Mouse (Mus musculus): ENCODE data around the gene Olfr794. TPM values are rescaled to one million over a fixed set of nuclear protein-coding genes. Genes with fewer than 3 reads are reported as not detected.

The Olfr794 gene
- polyA plus RNA-seq (2014; fragmentation: Nextera tagmentation; extraction: Ambion mirVana), result not detected in 2 replicates

DNA sequence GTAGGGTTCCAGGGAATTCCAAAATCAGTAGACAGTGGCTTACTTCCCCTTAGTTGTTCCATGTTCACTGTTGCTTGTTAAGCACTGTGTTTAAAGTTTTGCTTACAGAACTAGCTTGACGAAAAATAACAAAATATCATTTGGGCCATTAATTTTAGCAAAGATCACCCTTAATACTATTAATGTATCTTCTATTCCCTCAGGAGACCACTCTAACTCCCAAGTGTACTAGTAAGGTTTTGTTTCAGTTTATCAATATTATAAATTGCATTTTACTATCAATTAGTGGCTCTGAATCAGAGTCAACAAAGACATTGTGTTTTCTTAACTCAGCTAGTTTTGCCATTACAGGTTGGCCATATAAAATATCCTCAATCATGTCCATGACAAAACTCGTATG, at the start of gene Olfr794:
Gene Olfr794 (plus strand): TSS at position 301 of the 400 bp plus-strand sequence.
- no peak for ATAC-seq (ENCODE audit: low FRiP score)
- no peak within 1 kb of the TSS for H3K9ac ChIP-seq (ENCODE audit: low read depth, low read length)
- DNase-seq (ENCODE audit: low spot score), result no peak
- H3K27me3 ChIP-seq (ENCODE audit: control insufficient read depth, insufficient read depth, low read length), result no peaks in the 10 kb centered on the region
- H3K27ac ChIP-seq (ENCODE audit: low read depth, low read length), result no peak within 1 kb of the TSS
- H3K4me1 ChIP-seq (replicated peaks; ENCODE audit: control insufficient read depth, insufficient read depth, low read length), result no peaks in the 10 kb centered on the region
- H3K4me2 ChIP-seq (replicated peaks; ENCODE audit: low read depth, low read length), result no peak within 1 kb of the TSS
- 87% methylated on average over 2 of the region's 2 CpGs for WGBS
- no peaks in the 10 kb centered on the region for H3K36me3 ChIP-seq (ENCODE audit: control insufficient read depth, insufficient read depth, low read length)
- no peak within 1 kb of the TSS for H3K4me3 ChIP-seq (ENCODE audit: low read depth, low read length)
- no peaks in the 10 kb centered on the region for H3K9me3 ChIP-seq (ENCODE audit: control insufficient read depth, low read length)

DNA sequence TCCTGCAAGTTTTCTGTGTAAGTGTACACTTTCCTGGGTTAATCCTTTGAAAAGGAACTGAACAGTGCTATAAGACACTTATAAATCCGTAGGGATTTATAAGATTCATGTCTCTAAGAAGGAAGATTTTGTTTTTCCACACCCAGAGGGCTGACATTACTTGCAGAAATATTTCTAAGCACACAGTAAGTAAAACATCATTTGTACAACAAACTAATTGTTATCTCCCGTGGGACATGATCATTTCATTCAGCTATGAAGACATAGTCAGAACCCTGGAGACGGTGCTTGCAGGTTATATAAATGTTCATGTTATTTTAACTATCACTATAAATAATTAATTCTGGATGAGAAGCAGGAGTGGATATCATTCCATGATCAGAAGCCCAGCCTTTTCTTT, 46.0 kb upstream of the Olfr794 start, which contains the start of gene Olfr791:
Gene Olfr791 (plus strand): TSS at position 301 of the 400 bp plus-strand sequence.
- DNase-seq (ENCODE audit: low spot score), result no peak
- no peak within 1 kb of the TSS for H3K9ac ChIP-seq (ENCODE audit: low read depth, low read length)
- H3K27ac ChIP-seq (ENCODE audit: low read depth, low read length), result no peak within 1 kb of the TSS
- no peak for ATAC-seq (ENCODE audit: low FRiP score)
- H3K4me3 ChIP-seq (ENCODE audit: low read depth, low read length), result no peak within 1 kb of the TSS
- H3K4me1 ChIP-seq (replicated peaks; ENCODE audit: control insufficient read depth, insufficient read depth, low read length), result no peaks in the 10 kb centered on the region
- H3K9me3 ChIP-seq (ENCODE audit: control insufficient read depth, low read length), result no peaks in the 10 kb centered on the region
- no peaks in the 10 kb centered on the region for H3K27me3 ChIP-seq (ENCODE audit: control insufficient read depth, insufficient read depth, low read length)
- H3K36me3 ChIP-seq (ENCODE audit: control insufficient read depth, insufficient read depth, low read length), result no peaks in the 10 kb centered on the region
- WGBS, result 79% methylated on average over 3 of the region's 3 CpGs
- no peak within 1 kb of the TSS for H3K4me2 ChIP-seq (replicated peaks; ENCODE audit: low read depth, low read length)

DNA sequence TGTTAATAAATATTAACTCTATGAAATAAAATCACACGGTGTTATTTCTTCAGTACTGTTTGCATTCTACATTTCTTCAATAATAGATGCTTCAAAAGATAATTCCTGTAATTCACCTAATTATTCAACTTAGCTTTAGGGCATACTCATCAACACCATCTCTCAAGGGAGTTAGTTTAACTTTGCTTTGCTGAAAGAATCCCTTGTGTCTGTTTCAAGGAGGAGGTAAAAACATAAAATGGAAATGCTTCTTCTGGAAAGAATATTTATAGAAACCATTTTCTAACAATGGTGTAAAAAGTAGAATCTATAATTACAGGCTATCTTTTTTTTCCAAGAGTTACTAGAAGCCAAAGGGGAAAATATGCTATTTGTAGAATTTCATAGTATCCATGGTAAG, 28.6 kb upstream of the Olfr794 start, which contains the start of gene Olfr792:
Gene Olfr792 (plus strand): TSS at position 301 of the 400 bp plus-strand sequence.
- Histone ChIP-seq H3K27me3 (ENCODE audit: control insufficient read depth, insufficient read depth, low read length) (no peaks in the 10 kb centered on the region), H3K27ac (ENCODE audit: low read depth, low read length) (no peak within 1 kb of the TSS), H3K4me1 (replicated peaks; ENCODE audit: control insufficient read depth, insufficient read depth, low read length) (no peaks in the 10 kb centered on the region), H3K9ac (ENCODE audit: low read depth, low read length) (no peak within 1 kb of the TSS), H3K9me3 (ENCODE audit: control insufficient read depth, low read length) (no peaks in the 10 kb centered on the region), H3K36me3 (ENCODE audit: control insufficient read depth, insufficient read depth, low read length) (no peaks in the 10 kb centered on the region), H3K4me2 (replicated peaks; ENCODE audit: low read depth, low read length) (no peak within 1 kb of the TSS), H3K4me3 (ENCODE audit: low read depth, low read length) (no peak within 1 kb of the TSS)
- WGBS, result 85% methylated on average over 1 of the region's 1 CpGs
- no peak for ATAC-seq (ENCODE audit: low FRiP score)
- DNase-seq (ENCODE audit: low spot score), result no peak

DNA sequence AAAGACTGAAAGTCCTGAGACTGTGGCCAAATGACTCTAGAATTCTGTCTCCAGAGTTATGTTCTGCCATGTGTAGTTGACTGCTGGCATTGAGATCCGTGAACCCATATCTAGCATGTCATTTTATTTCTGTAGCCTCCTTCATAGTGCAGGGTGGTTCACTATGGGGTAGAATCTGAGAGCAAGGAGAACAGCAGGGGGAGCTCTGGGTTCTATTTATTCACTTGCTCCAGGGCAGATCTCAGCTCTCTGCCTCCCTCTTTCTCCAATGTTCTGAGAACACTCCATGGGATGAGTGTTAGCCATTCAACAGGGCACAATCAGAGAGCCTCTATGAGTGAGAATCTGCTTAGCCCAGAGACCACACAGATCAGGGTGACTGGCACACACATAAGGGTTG, 18.1 kb upstream of the Olfr794 start:
- ATAC-seq (ENCODE audit: low FRiP score) (peak; percentile 33; the same call in 1 of the 2 replicates), DNase-seq (ENCODE audit: low spot score) (peak; percentile 2)
- H3K9me3 ChIP-seq (ENCODE audit: control insufficient read depth, low read length), result no peaks in the 10 kb centered on the region

DNA sequence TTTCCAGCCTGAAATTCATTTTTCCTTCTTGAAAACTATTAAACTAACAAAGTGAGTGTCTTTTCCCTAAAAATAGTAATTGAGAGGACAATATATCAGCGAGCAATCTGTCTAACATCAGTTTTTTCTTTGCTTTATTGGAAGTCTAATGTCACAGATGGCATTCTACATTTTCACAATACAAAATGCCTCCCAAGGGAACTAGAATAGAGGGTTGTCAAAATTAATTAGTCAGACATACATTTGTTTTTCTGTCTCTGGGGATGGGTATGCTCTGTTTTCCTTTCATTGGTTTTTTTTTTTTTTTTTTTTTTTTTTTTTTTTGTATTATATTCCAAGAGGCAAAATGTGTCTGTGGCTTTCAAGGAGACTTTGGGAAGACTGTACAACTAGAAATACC, 9.6 kb downstream of the Olfr794 start:
- DNase-seq (ENCODE audit: low spot score), result peak; percentile 1

More for the DNA sequence above, 18.1 kb upstream of the Olfr794 start:
- H3K4me1 ChIP-seq (replicated peaks; ENCODE audit: control insufficient read depth, insufficient read depth, low read length), result no peaks in the 10 kb centered on the region
- no peak overlapping the region for H3K4me3 ChIP-seq (ENCODE audit: low read depth, low read length)
- WGBS, result 46% methylated on average over 1 of the region's 1 CpGs
- H3K27ac ChIP-seq (ENCODE audit: low read depth, low read length), result no peak overlapping the region
- no peaks in the 10 kb centered on the region for H3K27me3 ChIP-seq (ENCODE audit: control insufficient read depth, insufficient read depth, low read length)
- no peak overlapping the region for H3K9ac ChIP-seq (ENCODE audit: low read depth, low read length)
- H3K36me3 ChIP-seq (ENCODE audit: control insufficient read depth, insufficient read depth, low read length), result no peaks in the 10 kb centered on the region
- H3K4me2 ChIP-seq (replicated peaks; ENCODE audit: low read depth, low read length), result no peak overlapping the region

DNA sequence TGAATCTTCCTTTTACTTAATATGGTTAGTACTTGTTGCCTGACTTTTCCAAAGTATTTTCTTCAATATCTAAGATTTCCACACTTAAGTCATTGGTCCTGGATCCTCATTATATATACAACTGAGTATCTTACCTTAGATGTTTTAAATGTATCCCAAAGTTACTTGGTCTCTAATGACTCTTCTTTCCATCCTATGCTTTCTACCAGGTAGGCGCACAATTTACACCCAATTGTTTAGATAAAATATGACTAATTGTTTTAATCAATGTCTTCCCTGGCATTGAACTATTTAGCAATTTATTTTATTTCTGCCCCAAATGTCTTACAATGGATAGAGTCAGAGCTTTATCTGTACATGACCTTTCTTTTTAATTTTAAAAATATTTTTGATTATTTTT, 45.0 kb downstream of the Olfr794 start, which contains the start of gene Olfr796:
Gene Olfr796 (minus strand): TSS at position 101 of the 400 bp plus-strand sequence.
- Histone ChIP-seq H3K9ac (ENCODE audit: low read depth, low read length) (no peak within 1 kb of the TSS), H3K9me3 (ENCODE audit: control insufficient read depth, low read length) (no peaks in the 10 kb centered on the region), H3K4me3 (ENCODE audit: low read depth, low read length) (no peak within 1 kb of the TSS), H3K4me1 (replicated peaks; ENCODE audit: control insufficient read depth, insufficient read depth, low read length) (no peaks in the 10 kb centered on the region), H3K27me3 (ENCODE audit: control insufficient read depth, insufficient read depth, low read length) (no peaks in the 10 kb centered on the region), H3K27ac (ENCODE audit: low read depth, low read length) (no peak within 1 kb of the TSS), H3K4me2 (replicated peaks; ENCODE audit: low read depth, low read length) (no peak within 1 kb of the TSS), H3K36me3 (ENCODE audit: control insufficient read depth, insufficient read depth, low read length) (no peaks in the 10 kb centered on the region)
- DNase-seq (ENCODE audit: low spot score), result no peak
- no peak for ATAC-seq (ENCODE audit: low FRiP score)
- WGBS, result 96% methylated on average over 1 of the region's 1 CpGs

More for the DNA sequence above, 9.6 kb downstream of the Olfr794 start:
- Histone ChIP-seq H3K4me2 (replicated peaks; ENCODE audit: low read depth, low read length) (no peak overlapping the region), H3K4me1 (replicated peaks; ENCODE audit: control insufficient read depth, insufficient read depth, low read length) (no peaks in the 10 kb centered on the region), H3K27ac (ENCODE audit: low read depth, low read length) (no peak overlapping the region), H3K36me3 (ENCODE audit: control insufficient read depth, insufficient read depth, low read length) (no peaks in the 10 kb centered on the region), H3K27me3 (ENCODE audit: control insufficient read depth, insufficient read depth, low read length) (no peaks in the 10 kb centered on the region), H3K9ac (ENCODE audit: low read depth, low read length) (no peak overlapping the region), H3K9me3 (ENCODE audit: control insufficient read depth, low read length) (no peaks in the 10 kb centered on the region), H3K4me3 (ENCODE audit: low read depth, low read length) (no peak overlapping the region)
- 62% methylated on average over 1 of the region's 1 CpGs for WGBS
- no peak for ATAC-seq (ENCODE audit: low FRiP score)

DNA sequence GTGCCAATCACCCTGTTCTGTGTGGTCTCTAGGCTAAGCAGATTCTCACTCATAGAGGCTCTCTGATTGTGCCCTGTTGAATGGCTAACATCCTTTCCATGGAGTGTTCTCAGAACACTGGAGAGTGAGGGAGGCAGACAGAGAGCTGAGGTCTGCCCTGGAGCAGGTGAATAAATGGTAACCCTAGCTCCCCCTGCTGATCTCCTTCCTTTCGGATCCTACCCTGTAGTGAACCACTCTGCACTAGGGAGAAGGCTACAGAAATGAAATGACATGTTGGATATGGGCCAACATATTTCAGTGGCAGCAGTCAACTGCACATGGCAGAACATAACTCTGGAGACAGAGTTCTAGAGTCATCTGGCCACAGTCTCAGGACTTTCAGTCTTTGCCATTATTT, 54.3 kb downstream of the Olfr794 start:
- Histone ChIP-seq H3K4me3 (ENCODE audit: low read depth, low read length) (no peak overlapping the region), H3K4me2 (replicated peaks; ENCODE audit: low read depth, low read length) (no peak overlapping the region), H3K36me3 (ENCODE audit: control insufficient read depth, insufficient read depth, low read length) (no peaks in the 10 kb centered on the region), H3K4me1 (replicated peaks; ENCODE audit: control insufficient read depth, insufficient read depth, low read length) (no peaks in the 10 kb centered on the region), H3K27ac (ENCODE audit: low read depth, low read length) (no peak overlapping the region), H3K9me3 (ENCODE audit: control insufficient read depth, low read length) (no peaks in the 10 kb centered on the region), H3K27me3 (ENCODE audit: control insufficient read depth, insufficient read depth, low read length) (no peaks in the 10 kb centered on the region), H3K9ac (ENCODE audit: low read depth, low read length) (no peak overlapping the region)
- DNase-seq (ENCODE audit: low spot score) (no peak), ATAC-seq (ENCODE audit: low FRiP score) (peak; percentile 27; the same call in 1 of the 2 replicates)
- 28% methylated on average over 1 of the region's 1 CpGs for WGBS

Other genes starting within 250 kb of the Olfr794 start
- gene Olfr780, start 249.5 kb upstream of the Olfr794 start, polyA plus RNA-seq (2014; fragmentation: Nextera tagmentation; extraction: Ambion mirVana), result not detected in 2 replicates
- gene Olfr781, start 238.8 kb upstream of the Olfr794 start, polyA plus RNA-seq (2014; fragmentation: Nextera tagmentation; extraction: Ambion mirVana), result not detected in 2 replicates
- not detected in 2 replicates for gene Olfr782, start 218.8 kb upstream of the Olfr794 start, polyA plus RNA-seq (2014; fragmentation: Nextera tagmentation; extraction: Ambion mirVana)
- 0.04 TPM in 1 of 2 replicates, not detected in the other for gene Olfr784, start 183.6 kb upstream of the Olfr794 start, polyA plus RNA-seq (2014; fragmentation: Nextera tagmentation; extraction: Ambion mirVana)
- not detected in 2 replicates for gene Olfr785, start 162.2 kb upstream of the Olfr794 start, polyA plus RNA-seq (2014; fragmentation: Nextera tagmentation; extraction: Ambion mirVana)
- gene Olfr786, start 140.3 kb upstream of the Olfr794 start, polyA plus RNA-seq (2014; fragmentation: Nextera tagmentation; extraction: Ambion mirVana), result not detected in 2 replicates
- gene Olfr787, start 105.8 kb upstream of the Olfr794 start, polyA plus RNA-seq (2014; fragmentation: Nextera tagmentation; extraction: Ambion mirVana), result not detected in 2 replicates
- not detected in 2 replicates for gene Olfr788, start 96.7 kb upstream of the Olfr794 start, polyA plus RNA-seq (2014; fragmentation: Nextera tagmentation; extraction: Ambion mirVana)
- gene Olfr789, start 82.9 kb upstream of the Olfr794 start, polyA plus RNA-seq (2014; fragmentation: Nextera tagmentation; extraction: Ambion mirVana), result not detected in 2 replicates
- gene Olfr790, start 69.2 kb upstream of the Olfr794 start, polyA plus RNA-seq (2014; fragmentation: Nextera tagmentation; extraction: Ambion mirVana), result not detected in 2 replicates
- gene Olfr791, start 45.9 kb upstream of the Olfr794 start, polyA plus RNA-seq (2014; fragmentation: Nextera tagmentation; extraction: Ambion mirVana), result not detected in 2 replicates
- not detected in 2 replicates for gene Olfr792, start 28.5 kb upstream of the Olfr794 start, polyA plus RNA-seq (2014; fragmentation: Nextera tagmentation; extraction: Ambion mirVana)
- not detected in 2 replicates for gene Olfr796, start 44.9 kb downstream of the Olfr794 start, polyA plus RNA-seq (2014; fragmentation: Nextera tagmentation; extraction: Ambion mirVana)
- gene Olfr798, start 60.3 kb downstream of the Olfr794 start, polyA plus RNA-seq (2014; fragmentation: Nextera tagmentation; extraction: Ambion mirVana), result not detected in 2 replicates
- not detected in 2 replicates for gene Olfr799, start 69.8 kb downstream of the Olfr794 start, polyA plus RNA-seq (2014; fragmentation: Nextera tagmentation; extraction: Ambion mirVana)
- gene Olfr800, start 90.0 kb downstream of the Olfr794 start, polyA plus RNA-seq (2014; fragmentation: Nextera tagmentation; extraction: Ambion mirVana), result not detected in 2 replicates
- gene Olfr801, start 106.2 kb downstream of the Olfr794 start, polyA plus RNA-seq (2014; fragmentation: Nextera tagmentation; extraction: Ambion mirVana), result not detected in 2 replicates
- gene Olfr802, start 120.5 kb downstream of the Olfr794 start, polyA plus RNA-seq (2014; fragmentation: Nextera tagmentation; extraction: Ambion mirVana), result not detected in 2 replicates
- not detected in 2 replicates for gene Olfr803, start 126.6 kb downstream of the Olfr794 start, polyA plus RNA-seq (2014; fragmentation: Nextera tagmentation; extraction: Ambion mirVana)
- not detected in 2 replicates for gene Olfr804, start 135.6 kb downstream of the Olfr794 start, polyA plus RNA-seq (2014; fragmentation: Nextera tagmentation; extraction: Ambion mirVana)
- not detected in 2 replicates for gene Olfr805, start 161.7 kb downstream of the Olfr794 start, polyA plus RNA-seq (2014; fragmentation: Nextera tagmentation; extraction: Ambion mirVana)
- gene Olfr806, start 174.3 kb downstream of the Olfr794 start, polyA plus RNA-seq (2014; fragmentation: Nextera tagmentation; extraction: Ambion mirVana), result not detected in 2 replicates
- not detected in 2 replicates for gene Olfr807, start 190.1 kb downstream of the Olfr794 start, polyA plus RNA-seq (2014; fragmentation: Nextera tagmentation; extraction: Ambion mirVana)
- not detected in 2 replicates for gene Olfr808, start 197.8 kb downstream of the Olfr794 start, polyA plus RNA-seq (2014; fragmentation: Nextera tagmentation; extraction: Ambion mirVana)
- gene Olfr809, start 207.0 kb downstream of the Olfr794 start, polyA plus RNA-seq (2014; fragmentation: Nextera tagmentation; extraction: Ambion mirVana), result not detected in 2 replicates
- gene Olfr810, start 227.3 kb downstream of the Olfr794 start, polyA plus RNA-seq (2014; fragmentation: Nextera tagmentation; extraction: Ambion mirVana), result not detected in 2 replicates
- not detected in 2 replicates for gene Olfr811, start 236.7 kb downstream of the Olfr794 start, polyA plus RNA-seq (2014; fragmentation: Nextera tagmentation; extraction: Ambion mirVana)

All from hindbrain, embryonic 11.5 days (tissue).